Mouse (Mus musculus): ENCODE measurements around the gene Phlda2.

The Phlda2 gene

GRCm38 (mm10) chr7:143501643-143502417, 1.1 kb downstream of the Phlda2 start:
- no peak for DNase-seq

- DNase-seq, result peak; percentile 94
Measured at GRCm38 (mm10) chr7:143500912-143501311, 2.0 kb downstream of the Phlda2 start.

DNA sequence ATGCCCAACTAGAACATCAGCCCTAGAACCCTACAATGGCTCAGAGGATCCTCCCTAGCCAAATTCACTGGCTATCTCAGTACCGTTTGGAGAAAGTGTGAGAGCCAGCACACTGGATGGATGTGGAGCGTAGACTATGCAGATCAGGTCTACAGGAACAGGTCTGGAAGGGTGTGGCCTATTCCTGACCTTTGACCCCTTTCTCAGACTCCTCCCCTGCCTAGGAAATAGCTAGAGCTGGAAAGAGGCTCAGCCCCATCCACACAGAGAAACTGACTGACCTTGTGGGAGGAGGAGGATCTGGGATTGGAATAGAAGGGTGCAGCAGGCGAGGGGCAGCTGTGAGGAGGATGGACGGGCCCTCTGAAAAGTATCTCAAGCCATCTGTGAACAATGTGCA, 4.4 kb downstream of the Phlda2 start:
- no peak for DNase-seq

DNA sequence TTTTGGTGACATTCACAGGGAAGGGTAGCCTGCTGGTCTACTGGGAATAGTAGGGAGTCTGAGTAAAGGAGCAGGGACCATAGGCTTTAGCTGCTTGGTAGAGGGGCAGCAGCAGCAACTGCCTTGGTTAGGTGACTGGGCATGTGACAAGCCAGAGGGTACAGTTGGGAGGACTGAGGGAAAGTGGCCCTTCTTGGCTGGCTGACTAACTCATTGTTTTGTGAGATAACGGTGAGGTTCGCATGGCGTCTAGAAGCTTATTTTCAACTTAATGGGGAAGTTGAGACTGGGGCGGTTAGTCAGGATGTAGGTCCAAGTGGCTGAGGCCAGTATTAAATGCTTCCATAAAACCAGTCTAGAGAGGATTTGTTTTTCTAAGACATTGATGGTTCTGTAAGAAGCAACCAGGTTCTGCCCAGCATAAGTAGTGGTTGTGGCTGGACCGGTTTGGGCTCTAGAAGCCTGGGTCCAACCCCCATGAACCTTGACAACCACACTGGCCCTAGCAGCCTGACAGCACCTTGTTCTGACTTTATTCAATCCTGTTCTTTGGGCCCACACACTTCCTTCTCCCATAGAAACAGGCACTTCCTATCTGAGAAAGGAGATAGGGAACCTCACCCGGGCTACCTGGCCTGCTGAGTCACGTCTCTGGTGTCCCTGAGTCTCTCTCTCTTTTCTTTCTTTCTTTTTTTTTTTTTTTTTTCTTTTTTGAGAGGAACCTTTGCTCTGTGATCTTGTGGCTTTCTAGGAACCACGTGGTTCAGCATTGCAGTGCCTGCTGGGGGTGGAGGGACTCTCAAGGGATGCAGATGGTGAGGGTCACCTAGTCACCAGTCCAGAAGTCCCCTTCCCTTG, 7.6 kb downstream of the Phlda2 start:
- DNase-seq, result no peak

DNA sequence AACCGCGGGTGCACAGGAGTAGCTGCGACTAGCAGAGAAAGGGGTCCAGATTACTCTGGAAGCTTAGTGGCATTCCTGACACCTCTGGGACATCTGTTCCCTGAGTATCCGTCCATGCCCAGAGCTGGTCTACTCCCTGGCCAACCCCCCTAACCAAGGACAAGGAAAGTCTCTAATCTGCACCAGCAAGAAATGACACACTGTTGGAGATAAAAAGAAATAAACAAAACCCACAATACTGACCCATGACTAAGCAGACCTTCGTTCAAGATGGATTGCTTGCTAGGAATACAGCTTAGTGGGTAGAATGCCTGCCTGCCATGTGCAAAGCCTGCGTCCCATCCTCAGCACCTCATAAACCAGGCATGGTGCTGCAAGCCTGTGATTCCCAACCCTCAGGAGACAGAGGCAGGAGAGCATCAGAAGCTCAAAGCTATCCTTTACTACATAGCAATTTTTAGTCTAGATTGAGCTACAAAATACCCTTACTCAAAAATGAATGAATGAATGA, 9.3 kb downstream of the Phlda2 start:
- no peak for DNase-seq

DNA sequence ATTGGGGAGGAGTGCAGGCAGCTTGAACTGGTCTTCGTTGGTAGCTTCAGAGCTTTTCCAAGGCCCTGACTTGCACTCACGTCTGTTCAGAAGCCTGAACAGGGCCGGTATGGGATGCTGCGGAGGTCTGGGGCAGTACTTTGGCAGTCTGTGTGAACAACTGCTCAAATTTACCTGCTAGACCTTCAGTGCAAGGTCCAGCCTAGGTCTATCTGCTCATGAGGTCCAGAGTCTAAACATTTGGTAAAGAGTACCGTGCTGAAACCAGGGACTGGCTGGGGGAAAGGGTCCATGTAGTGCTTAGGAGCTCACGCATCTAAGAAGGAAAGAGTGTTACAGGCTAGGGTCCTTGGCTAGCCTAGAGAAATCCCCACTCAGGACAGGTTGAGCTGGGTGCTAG, 13.2 kb downstream of the Phlda2 start:
- DNase-seq, result no peak

DNA sequence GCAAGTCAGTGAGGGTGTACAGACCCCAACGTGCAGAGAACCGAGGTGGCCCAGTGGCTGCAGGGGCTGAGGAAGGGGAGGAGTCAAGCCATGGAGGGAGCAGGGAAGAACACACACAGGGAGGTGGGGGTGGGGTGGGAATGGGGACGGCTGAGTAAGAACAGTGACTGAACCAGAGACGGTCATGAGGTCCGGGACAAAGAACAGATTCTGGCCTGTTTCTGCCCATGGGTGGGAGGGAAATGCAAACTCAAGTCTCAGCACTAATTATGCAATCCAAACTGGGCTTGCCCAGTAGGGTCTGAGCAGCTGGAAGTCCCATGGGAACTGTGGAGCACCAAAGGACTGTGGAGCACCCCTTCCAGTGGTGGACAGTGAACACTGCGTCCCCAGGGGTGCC, 20.4 kb downstream of the Phlda2 start:
- no peak for DNase-seq

DNA sequence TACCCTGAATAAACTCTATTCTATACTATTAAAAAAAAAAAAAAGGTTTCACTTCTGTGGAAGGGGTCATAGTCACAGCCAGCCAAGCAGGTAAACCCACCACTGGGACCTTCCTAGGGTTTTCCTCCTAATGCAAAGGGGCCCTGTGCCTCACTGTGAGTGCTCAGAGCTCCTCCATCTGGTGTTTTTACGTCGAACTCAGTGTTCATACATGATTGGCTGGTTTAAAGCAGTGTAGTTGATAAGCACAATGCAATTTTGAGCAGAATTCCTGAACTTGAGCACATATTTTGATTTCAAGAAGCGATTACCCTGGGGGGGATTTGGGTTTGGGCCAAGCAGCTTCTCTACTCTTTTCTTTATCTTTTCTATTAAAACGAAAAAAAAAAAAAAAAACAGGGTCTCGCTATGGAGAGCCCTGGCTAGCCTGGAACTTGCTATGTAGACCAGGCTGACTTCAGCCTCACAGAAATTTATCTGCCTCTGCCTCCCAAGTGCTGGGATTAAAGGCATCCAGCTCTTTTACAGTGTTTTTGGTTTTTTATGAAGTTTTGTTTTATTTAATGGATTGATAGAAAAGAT, 21.1 kb downstream of the Phlda2 start:
- no peak for DNase-seq

DNA sequence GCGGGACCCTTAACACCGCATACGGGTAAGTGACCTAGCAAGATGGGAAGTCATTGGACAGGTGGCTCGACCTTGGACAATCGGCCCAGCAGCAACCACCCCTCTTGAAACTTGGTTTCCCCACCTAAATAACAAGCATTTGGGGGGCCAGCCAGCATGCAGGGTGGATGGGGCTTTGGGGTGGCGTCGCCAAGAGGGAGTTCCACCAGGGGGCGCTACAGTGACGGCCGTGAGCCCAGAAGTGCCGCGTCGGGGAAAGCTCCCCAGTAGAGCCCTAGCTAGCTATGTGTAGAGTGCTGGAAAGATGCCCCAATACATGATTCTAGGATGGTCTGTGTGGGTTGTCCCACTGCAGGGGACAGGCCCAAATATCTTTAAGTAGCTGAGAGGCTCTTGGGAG, 22.5 kb downstream of the Phlda2 start:
- peak; percentile 94 for DNase-seq

- DNase-seq, result no peak
Measured at GRCm38 (mm10) chr7:143477800-143478199, 25.1 kb downstream of the Phlda2 start.

DNA sequence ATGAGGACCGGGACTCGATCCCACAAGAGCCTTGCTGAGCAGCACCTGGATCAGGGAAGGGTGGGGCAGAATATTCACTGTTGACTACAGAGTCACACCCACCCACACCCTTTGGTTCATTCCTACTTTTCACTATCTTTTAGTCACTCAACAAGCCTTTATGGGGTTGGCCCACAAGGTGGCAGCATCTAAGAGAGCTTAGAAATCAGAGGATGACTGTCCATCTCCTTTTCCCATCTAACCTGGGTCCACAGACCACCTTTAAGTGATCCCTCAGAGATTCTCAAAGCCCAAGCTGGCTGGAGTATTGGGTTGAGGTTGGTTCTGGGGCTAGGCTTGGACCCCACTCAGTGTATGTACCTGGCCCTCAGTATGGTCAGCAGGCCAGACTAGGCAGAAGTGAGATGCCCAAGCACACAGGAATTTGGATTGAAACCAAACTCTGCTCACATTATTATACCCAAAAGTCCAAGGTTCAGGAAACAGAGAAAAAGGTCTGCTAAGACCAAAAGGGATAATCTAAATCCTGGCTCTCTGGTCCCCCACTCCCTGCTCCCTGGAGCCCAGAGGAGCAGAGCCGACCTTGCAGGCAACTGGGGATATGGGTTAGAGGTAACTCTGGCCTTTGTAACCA, 26.1 kb downstream of the Phlda2 start:
- DNase-seq, result no peak

- DNase-seq, result no peak
Measured at GRCm38 (mm10) chr7:143475876-143476275, 27.1 kb downstream of the Phlda2 start.

DNA sequence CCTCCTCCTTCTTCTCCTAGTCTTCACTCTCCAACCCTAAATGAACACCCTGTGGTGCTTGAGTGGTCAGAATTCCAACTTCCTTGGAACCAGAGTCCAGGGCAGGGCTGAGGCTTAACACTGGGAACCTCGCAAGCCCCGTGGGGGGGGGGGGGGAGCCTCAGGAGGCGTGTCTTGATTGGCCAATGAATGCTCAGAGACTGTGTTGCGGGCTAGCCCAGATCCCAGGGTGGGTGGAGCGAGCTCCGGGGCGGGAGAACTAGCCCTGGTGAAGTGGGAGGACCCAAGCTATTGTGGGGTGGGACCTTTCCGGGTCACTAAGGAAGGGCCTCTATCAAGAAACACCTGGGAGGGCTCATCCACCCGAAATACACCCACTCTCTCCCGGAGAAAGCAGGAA, 28.1 kb downstream of the Phlda2 start:
- no peak for DNase-seq

DNA sequence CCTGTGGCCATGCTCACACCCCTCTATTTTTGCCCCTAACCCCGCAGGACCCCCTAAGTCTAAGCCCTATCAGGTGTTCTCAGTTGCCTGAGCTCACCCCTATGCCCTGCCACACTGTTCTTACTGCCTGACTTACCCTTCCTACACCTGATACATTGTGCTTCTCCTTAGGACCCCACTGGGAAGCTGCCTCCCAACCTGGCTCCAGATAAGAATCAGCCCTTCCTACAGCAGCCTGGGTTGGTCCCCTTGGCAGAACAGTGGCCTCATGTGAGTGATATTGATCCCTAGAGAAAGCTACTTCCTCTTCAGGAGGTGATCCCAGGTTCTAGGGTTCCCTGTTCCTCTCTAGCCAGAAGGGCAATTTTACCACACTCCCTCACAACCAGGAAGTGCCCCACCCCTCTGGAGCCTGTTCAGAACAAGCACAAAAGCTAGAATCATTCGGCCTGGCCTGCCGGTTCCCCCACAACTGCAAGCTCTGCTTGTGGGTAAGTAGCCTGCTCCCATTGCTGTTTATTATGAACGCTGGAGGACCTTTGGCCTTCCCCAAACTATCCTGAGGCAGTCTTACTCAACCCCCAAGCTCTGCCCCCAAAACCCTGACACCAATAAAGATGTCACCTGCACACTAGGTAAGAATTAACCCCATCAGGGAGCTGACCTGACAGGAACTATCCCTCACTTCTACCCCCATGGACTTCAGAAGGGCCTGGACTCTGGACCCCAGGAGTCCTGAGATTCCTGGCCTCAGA, 29.4 kb downstream of the Phlda2 start, which contains the start of gene Slc22a18:
TSS of gene Slc22a18 (plus strand) at position 390 of the 755 bp plus-strand sequence.
- DNase-seq, result peak; percentile 96

GRCm38 (mm10) chr7:143469946-143470345, 33.0 kb downstream of the Phlda2 start:
- peak; percentile 97 for DNase-seq

DNA sequence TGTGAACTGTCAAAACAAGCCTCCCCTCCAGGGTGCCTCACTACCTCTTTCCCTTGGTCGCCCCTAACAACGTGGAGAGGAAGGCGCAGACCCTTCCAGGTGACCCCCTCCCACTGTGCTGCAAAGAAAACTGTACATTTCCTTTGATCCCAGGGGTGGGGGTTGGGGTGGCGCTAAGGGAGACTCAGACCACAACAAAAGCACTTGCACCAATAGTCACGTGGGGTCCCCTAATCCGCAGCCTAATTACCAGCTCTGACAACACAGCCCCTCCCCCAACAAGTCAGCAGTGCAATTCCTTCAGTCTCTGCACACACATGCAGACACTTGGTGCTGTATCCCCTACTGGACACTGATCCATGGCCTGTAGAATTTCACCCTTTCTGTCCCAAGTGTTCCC, 35.2 kb downstream of the Phlda2 start:
- no peak for DNase-seq

DNA sequence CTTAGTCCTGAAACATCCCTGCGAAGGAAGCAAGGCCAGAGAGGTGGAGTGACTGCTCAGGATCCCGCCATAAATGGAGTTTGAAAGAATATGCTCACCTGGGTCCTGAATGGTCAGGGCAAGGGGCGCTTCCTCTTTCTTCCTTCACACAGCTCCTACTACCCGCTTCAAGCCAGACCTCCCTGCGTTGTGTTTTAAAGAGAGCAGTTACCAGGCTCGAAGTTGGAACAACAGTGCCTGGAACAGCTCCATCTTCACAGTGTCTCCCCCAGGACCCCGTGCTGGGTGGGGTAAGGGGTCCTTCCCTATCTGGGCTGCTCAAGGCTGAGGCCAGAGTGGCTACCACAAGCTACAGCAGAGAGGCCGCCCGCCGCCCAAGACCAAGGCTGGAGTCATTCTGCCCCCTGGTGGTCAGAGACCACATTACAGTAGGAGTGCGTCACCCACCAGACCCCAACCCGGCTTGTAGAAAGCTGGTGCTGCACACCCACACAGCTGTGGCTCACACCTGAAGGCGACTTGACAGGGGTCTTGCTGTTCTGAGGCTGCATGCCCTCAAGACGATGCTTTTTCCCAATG, 36.8 kb downstream of the Phlda2 start:
- DNase-seq, result peak; percentile 97

- DNase-seq, result peak; percentile 95
Measured at GRCm38 (mm10) chr7:143464811-143465560, 38.0 kb downstream of the Phlda2 start.

DNA sequence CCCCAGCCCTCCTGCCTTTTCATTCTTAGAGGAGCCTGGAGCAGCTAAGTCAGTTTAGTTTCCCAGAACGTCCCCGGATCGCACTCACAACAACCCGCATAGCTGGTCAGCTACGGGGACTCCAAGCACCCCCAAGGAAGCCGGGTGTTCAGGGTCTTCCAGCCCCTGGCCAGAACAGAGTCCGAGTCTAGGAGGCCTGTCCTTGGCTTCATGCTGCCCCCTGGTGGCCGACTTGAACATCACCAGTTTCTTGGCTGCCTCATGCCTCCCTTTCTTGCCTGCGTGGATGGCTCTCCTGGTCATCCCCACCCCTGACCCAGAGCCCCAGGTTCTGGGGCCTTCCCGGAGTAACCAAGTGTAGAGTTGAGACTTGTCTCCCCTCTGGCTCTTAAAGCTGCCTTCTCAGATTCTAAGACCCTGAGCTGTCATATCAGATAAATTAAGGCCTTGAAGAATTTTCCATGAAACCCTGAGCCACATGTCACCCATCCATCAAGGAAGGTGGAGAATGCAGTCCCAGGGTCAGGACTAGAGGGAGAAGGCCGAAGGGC, 39.0 kb downstream of the Phlda2 start:
- DNase-seq, result peak; percentile 97

- peak; percentile 86 for DNase-seq
Measured at GRCm38 (mm10) chr7:143462516-143462915, 40.4 kb downstream of the Phlda2 start.

GRCm38 (mm10) chr7:143461920-143462319, 41.0 kb downstream of the Phlda2 start:
- peak; percentile 88 for DNase-seq

All from heart, adult 11 months (tissue).